ENCODE assay signal across 8 mouse cellular contexts in the genomic region with DNA sequence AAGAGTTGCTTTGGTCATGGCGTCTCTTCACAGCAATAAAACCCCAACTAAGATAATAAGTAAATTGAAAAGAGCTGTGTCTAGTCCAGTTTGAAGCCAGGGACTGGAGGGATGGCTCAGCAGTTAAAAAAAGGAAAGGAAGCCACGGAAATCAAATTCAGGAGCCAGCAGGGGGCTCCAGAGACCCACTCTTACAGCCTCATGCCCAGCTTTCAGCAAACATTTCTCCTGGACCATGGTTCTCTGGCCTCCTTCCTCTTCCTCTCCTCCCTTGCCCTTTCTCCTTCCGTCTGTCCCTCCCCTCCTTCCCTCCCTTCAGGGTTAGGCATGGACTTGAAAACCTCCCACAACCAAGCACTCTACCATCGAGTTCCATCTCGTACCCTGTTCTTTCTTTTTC.
DNase-seq lines count a peak whose midpoint lies in the region; ATAC-seq and TF ChIP-seq lines count a peak whose summit lies in the region.

No protein-coding gene starts in this region.

- H3K4me1 ChIP-seq in intestine, postnatal 0 days (replicated peaks; ENCODE audit: control insufficient read depth, insufficient read depth, low read length) = no peaks in the 10 kb centered on the region
- no peaks in the 10 kb centered on the region for H3K4me1 ChIP-seq in intestine, embryonic 15.5 days (replicated peaks)
- no peaks in the 10 kb centered on the region for H3K4me1 ChIP-seq in heart, embryonic 10.5 days

- no peaks in the 10 kb centered on the region for H3K36me3 ChIP-seq in intestine, postnatal 0 days (ENCODE audit: control insufficient read depth, insufficient read depth)
- no peaks in the 10 kb centered on the region for H3K36me3 ChIP-seq in intestine, embryonic 15.5 days
- H3K36me3 ChIP-seq in heart, embryonic 10.5 days = no peaks in the 10 kb centered on the region

- peak; percentile 74 for DNase-seq in brain, adult 2 months (ENCODE audit: low read depth, low spot score)
- DNase-seq in embryo, embryonic 10.5 days (ENCODE audit: low spot score) = peak; percentile 72
- peak; percentile 32 to 74 for DNase-seq in layer of hippocampus, adult 8-10 months (ENCODE audit: low spot score in 2 of 2)
- peak; percentile 40 for DNase-seq in mesoderm, embryonic 11.5 days (ENCODE audit: low read depth, low spot score)
- DNase-seq in natural killer cell, adult 2 months (ENCODE audit: low spot score in 2 of 2) = no peak
- no peak for DNase-seq in heart, embryonic 10.5 days (ENCODE audit: low spot score)

- H3K27ac ChIP-seq in intestine, postnatal 0 days (ENCODE audit: low read depth, low read length) = no peak overlapping the region
- no peak overlapping the region for H3K27ac ChIP-seq in intestine, embryonic 15.5 days
- H3K27ac ChIP-seq in heart, embryonic 10.5 days = no peak overlapping the region

- peak; percentile 67 for TF ChIP-seq CTCF in intestine, postnatal 0 days (IDR thresholded peaks at IDR 0.05; ENCODE audit: low read depth)

- no peaks in the 10 kb centered on the region for H3K9me3 ChIP-seq in intestine, postnatal 0 days (ENCODE audit: control insufficient read depth)
- H3K9me3 ChIP-seq in intestine, embryonic 15.5 days = no peaks in the 10 kb centered on the region
- H3K9me3 ChIP-seq in heart, embryonic 10.5 days = no peaks in the 10 kb centered on the region

- no peaks in the 10 kb centered on the region for H3K27me3 ChIP-seq in intestine, postnatal 0 days (replicated peaks; ENCODE audit: control insufficient read depth, insufficient read depth, low read length)
- H3K27me3 ChIP-seq in intestine, embryonic 15.5 days (replicated peaks) = no peaks in the 10 kb centered on the region
- H3K27me3 ChIP-seq in heart, embryonic 10.5 days (ENCODE audit: insufficient read depth, poor library complexity, severe bottlenecking) = no peaks in the 10 kb centered on the region

- no peak overlapping the region for H3K4me2 ChIP-seq in intestine, postnatal 0 days (replicated peaks; ENCODE audit: low read depth)
- no peak overlapping the region for H3K4me2 ChIP-seq in intestine, embryonic 15.5 days (replicated peaks)

- ATAC-seq in intestine, postnatal 0 days = no peak
- no peak for ATAC-seq in intestine, embryonic 15.5 days

- 56% methylated on average over 5 of the region's 5 CpGs for WGBS in intestine, postnatal 0 days
- 59% methylated on average over 5 of the region's 5 CpGs for WGBS in intestine, embryonic 15.5 days
- WGBS in heart, embryonic 10.5 days = 64% methylated on average over 5 of the region's 5 CpGs

- H3K9ac ChIP-seq in intestine, postnatal 0 days (ENCODE audit: low read depth, low read length) = no peak overlapping the region
- no peak overlapping the region for H3K9ac ChIP-seq in intestine, embryonic 15.5 days

- no peak overlapping the region for H3K4me3 ChIP-seq in intestine, postnatal 0 days (ENCODE audit: low read depth, low read length)
- no peak overlapping the region for H3K4me3 ChIP-seq in intestine, embryonic 15.5 days (replicated peaks)
- H3K4me3 ChIP-seq in heart, embryonic 10.5 days = no peak overlapping the region

Comparison
In these comparisons a context has a peak if more than half of its experiments do, and no peak if none do; other contexts are left out.
1. DNase-seq: peak in brain, adult 2 months (single experiment), embryo, embryonic 10.5 days (single experiment), layer of hippocampus, adult 8-10 months (2 of 2) and mesoderm, embryonic 11.5 days (single experiment); none in natural killer cell, adult 2 months (0 of 2) and heart, embryonic 10.5 days (single experiment).